ENCODE assay signal across 9 mouse cellular contexts in the genomic region with DNA sequence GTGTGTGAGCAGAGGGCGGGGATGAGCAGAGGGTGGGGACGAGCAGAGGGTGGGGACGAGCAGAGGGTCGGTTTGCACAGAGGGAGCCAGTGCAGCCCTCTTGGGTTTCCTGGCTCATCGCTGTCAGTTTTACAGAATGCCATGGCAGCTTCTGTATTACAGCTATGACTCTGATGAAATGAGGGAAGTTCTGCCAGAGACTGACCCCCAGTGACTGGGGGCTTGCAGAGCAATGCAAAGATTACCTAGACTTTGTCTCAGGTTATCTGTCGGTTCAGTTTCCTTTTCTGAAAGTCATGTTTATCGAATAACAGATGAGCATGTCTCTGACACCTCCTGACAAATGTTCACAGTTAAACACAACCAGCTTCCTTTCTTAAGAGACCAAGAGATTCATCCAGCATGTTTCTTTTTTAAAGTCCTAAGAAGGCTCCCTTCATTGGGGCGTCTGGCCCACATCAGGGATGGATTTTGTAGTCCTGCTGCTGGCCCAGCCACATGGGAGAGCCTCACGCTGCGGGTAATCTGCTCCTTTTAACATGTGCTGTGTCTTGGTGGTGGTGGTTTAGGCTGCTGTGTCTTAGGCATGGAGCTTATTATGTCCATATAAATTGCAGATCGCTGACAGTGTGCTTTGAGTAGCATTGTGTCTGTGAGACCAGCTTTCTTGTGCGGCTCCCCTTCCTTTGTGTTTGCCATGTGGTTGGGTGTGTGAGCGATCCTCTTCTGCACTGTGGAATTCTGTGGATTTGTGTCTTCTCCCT.
DNase-seq lines count a peak whose midpoint lies in the region; ATAC-seq and TF ChIP-seq lines count a peak whose summit lies in the region.
"Had no signal": no experiment of that assay in that cellular context is flagged by ENCODE, and none has a peak within 500 bp of the region (broad histone marks: within the 10 kb centered on the region; RNA-seq: fewer than 3 reads in every experiment).

No protein-coding gene starts in this region.

- no peak overlapping the region for H3K4me2 ChIP-seq in lung, embryonic 15.5 days
- H3K4me2 ChIP-seq in forebrain, embryonic 11.5 days (ENCODE audit: low read depth, low read length, severe bottlenecking) = no peak overlapping the region
- H3K4me2 ChIP-seq in hindbrain, embryonic 16.5 days (ENCODE audit: low read length) = no peak overlapping the region
- no peak overlapping the region for H3K4me2 ChIP-seq in neural tube, embryonic 13.5 days

- no peaks in the 10 kb centered on the region for H3K9me3 ChIP-seq in lung, embryonic 15.5 days
- H3K9me3 ChIP-seq in forebrain, embryonic 11.5 days (ENCODE audit: control insufficient read depth, low read length) = no peaks in the 10 kb centered on the region
- no peaks in the 10 kb centered on the region for H3K9me3 ChIP-seq in hindbrain, embryonic 16.5 days (ENCODE audit: control insufficient read depth, low read length)
- no peaks in the 10 kb centered on the region for H3K9me3 ChIP-seq in neural tube, embryonic 13.5 days

- H3K4me3 ChIP-seq in lung, embryonic 15.5 days = no peak overlapping the region
- H3K4me3 ChIP-seq in lung, adult 2 months (replicated peaks; ENCODE audit: extremely low read depth, low read depth, low read length) = no peak overlapping the region
- H3K4me3 ChIP-seq in forebrain, embryonic 11.5 days (ENCODE audit: low read depth, low read length) = no peak overlapping the region
- no peak overlapping the region for H3K4me3 ChIP-seq in hindbrain, embryonic 16.5 days (ENCODE audit: low read length)
- no peak overlapping the region for H3K4me3 ChIP-seq in neural tube, embryonic 13.5 days

- TF ChIP-seq POLR2A in lung, adult 2 months (IDR thresholded peaks at IDR 0.05; ENCODE audit: borderline replicate concordance, extremely low read depth, low read depth, low read length) = no peak

- peak overlapping the region; percentile 35; the same call in 1 of the 2 replicates for H3K27ac ChIP-seq in lung, embryonic 15.5 days
- no peak overlapping the region for H3K27ac ChIP-seq in forebrain, embryonic 11.5 days (ENCODE audit: low read depth, low read length)
- 0 out of 2 replicates have a peak overlapping the region, but pooled peaks have one; percentile 46 for H3K27ac ChIP-seq in hindbrain, embryonic 16.5 days (ENCODE audit: low read depth, low read length)
- peak overlapping the region; percentile 81 for H3K27ac ChIP-seq in neural tube, embryonic 13.5 days (replicated peaks)

- WGBS in lung, embryonic 15.5 days = 41% methylated on average over 13 of the region's 13 CpGs
- 35% methylated on average over 13 of the region's 13 CpGs for whole genome bisulfite sequencing in lung, adult 2 months
- WGBS in forebrain, embryonic 11.5 days = 63% methylated on average over 13 of the region's 13 CpGs
- WGBS in hindbrain, embryonic 16.5 days = 34% methylated on average over 13 of the region's 13 CpGs
- 34% methylated on average over 13 of the region's 13 CpGs for WGBS in neural tube, embryonic 13.5 days

- no peaks in the 10 kb centered on the region for H3K36me3 ChIP-seq in lung, embryonic 15.5 days
- H3K36me3 ChIP-seq in forebrain, embryonic 11.5 days (ENCODE audit: control insufficient read depth, insufficient read depth, low read length) = no peaks in the 10 kb centered on the region
- H3K36me3 ChIP-seq in hindbrain, embryonic 16.5 days (ENCODE audit: control insufficient read depth, insufficient read depth, low read length) = no peaks in the 10 kb centered on the region
- no peaks in the 10 kb centered on the region for H3K36me3 ChIP-seq in neural tube, embryonic 13.5 days

- TF ChIP-seq CTCF in lung, adult 2 months (IDR thresholded peaks at IDR 0.05; ENCODE audit: insufficient read depth, low read length) = no peak

- no peak for DNase-seq in lung, adult 2 months
- peak; percentile 47 for DNase-seq in forebrain, embryonic 11.5 days (ENCODE audit: low spot score)
- DNase-seq in cerebellum, postnatal 10 days = no peak
- no peak for DNase-seq in adrenal gland, adult (ENCODE audit: inconsistent age in 2 of 2, low spot score in 1 of 2)
- DNase-seq: kidney, postnatal 4 days; lung, postnatal 4 days had no signal

- H3K27me3 ChIP-seq in lung, embryonic 15.5 days = no peaks in the 10 kb centered on the region
- no peaks in the 10 kb centered on the region for H3K27me3 ChIP-seq in forebrain, embryonic 11.5 days (ENCODE audit: control insufficient read depth, insufficient read depth, low read length)
- H3K27me3 ChIP-seq in hindbrain, embryonic 16.5 days (replicated peaks; ENCODE audit: control insufficient read depth, insufficient read depth, low read length) = no peaks in the 10 kb centered on the region
- H3K27me3 ChIP-seq in neural tube, embryonic 13.5 days = no peaks in the 10 kb centered on the region

- H3K9ac ChIP-seq in lung, embryonic 15.5 days = no peak overlapping the region
- H3K9ac ChIP-seq in forebrain, embryonic 11.5 days (ENCODE audit: low read length) = no peak overlapping the region
- H3K9ac ChIP-seq in hindbrain, embryonic 16.5 days (ENCODE audit: low read depth, low read length) = peak overlapping the region; percentile 17; the same call in 1 of the 2 replicates
- peak overlapping the region; percentile 49; the same call in 1 of the 2 replicates for H3K9ac ChIP-seq in neural tube, embryonic 13.5 days

- ATAC-seq in lung, embryonic 15.5 days (ENCODE audit: borderline replicate concordance, extremely low read depth, low FRiP score, low TSS enrichment) = peak; percentile 51; the same call in 1 of the 2 replicates
- ATAC-seq in forebrain, embryonic 11.5 days (replicated peaks; ENCODE audit: low FRiP score) = no peak
- ATAC-seq in hindbrain, embryonic 16.5 days = no peak
- ATAC-seq in neural tube, embryonic 13.5 days (ENCODE audit: low read depth) = no peak

- peaks cover 40% of the 10 kb centered on the region for H3K4me1 ChIP-seq in lung, embryonic 15.5 days
- H3K4me1 ChIP-seq in lung, adult 2 months (ENCODE audit: control insufficient read depth, insufficient read depth, low read length) = peaks cover 18% of the 10 kb centered on the region
- H3K4me1 ChIP-seq in forebrain, embryonic 11.5 days (replicated peaks; ENCODE audit: control insufficient read depth, insufficient read depth, low read length) = no peaks in the 10 kb centered on the region; the same call in 1 of the 2 replicates
- H3K4me1 ChIP-seq in hindbrain, embryonic 16.5 days (ENCODE audit: control insufficient read depth, insufficient read depth, low read depth, low read length) = peaks cover 33% of the 10 kb centered on the region
- peaks cover 82% of the 10 kb centered on the region for H3K4me1 ChIP-seq in neural tube, embryonic 13.5 days (replicated peaks)

Comparison
In these comparisons a context has a peak if more than half of its experiments do, and no peak if none do; other contexts are left out.
1. H3K9ac ChIP-seq: peak in hindbrain, embryonic 16.5 days (single experiment) and neural tube, embryonic 13.5 days (single experiment); none in lung, embryonic 15.5 days (single experiment) and forebrain, embryonic 11.5 days (single experiment).